Mouse (Mus musculus) hindbrain, embryonic 14.5 days (tissue): ENCODE measurements around the gene Tcf7l1. TPM values are rescaled to one million over a fixed set of nuclear protein-coding genes. Genes with fewer than 3 reads are reported as not detected.

Source experiments
- ATAC-seq: fragments of 200-750 bp; cut with Nextera tagmentation; 2 replicates; pipeline ENCODE4 v1.8.0; 2017; ENCODE audit warnings: moderate number of reproducible peaks, mild to moderate bottlenecking, moderate TSS enrichment, moderate library complexity; ENCODE audit not compliant: low FRiP score
- DNase-seq: peaks from one replicate; pipeline ENCODE4 v3.0.0-alpha.2; 2015; ENCODE audit warnings: low spot score
- H3K27ac ChIP-seq: fragments of 300-500 bp; sonication (generic); 2 replicates; pipeline ENCODE4 v1.5.1; 2014; ENCODE audit warnings: mild to moderate bottlenecking, moderate library complexity
- H3K27me3 ChIP-seq: fragments of 300-500 bp; sonication (generic); 2 replicates; pipeline ENCODE4 v1.6.1; 2014; ENCODE audit warnings: mild to moderate bottlenecking, low read length, mixed read lengths; ENCODE audit not compliant: control insufficient read depth, insufficient read depth
- H3K36me3 ChIP-seq: fragments of 300-500 bp; sonication (generic); replicated peaks from 2 replicates; pipeline ENCODE4 v1.6.1; 2014; ENCODE audit not compliant: control insufficient read depth, insufficient read depth
- H3K4me1 ChIP-seq: fragments of 300-500 bp; sonication (generic); replicated peaks from 2 replicates; pipeline ENCODE4 v1.6.1; 2014; ENCODE audit warnings: antibody characterized with exemption, low read length, mixed read lengths; ENCODE audit not compliant: control insufficient read depth, insufficient read depth
- H3K4me2 ChIP-seq: fragments of 300-500 bp; sonication (generic); replicated peaks from 2 replicates; pipeline ENCODE4 v1.6.1; 2014; ENCODE audit warnings: mild to moderate bottlenecking, moderate library complexity
- H3K4me3 ChIP-seq: fragments of 300-500 bp; sonication (generic); replicated peaks from 2 replicates; pipeline ENCODE4 v1.5.1; 2014; ENCODE audit warnings: mild to moderate bottlenecking, low read length
- H3K9ac ChIP-seq: fragments of 300-500 bp; sonication (generic); 2 replicates; pipeline ENCODE4 v1.6.1; 2014
- H3K9me3 ChIP-seq: fragments of 300-500 bp; sonication (generic); 2 replicates; pipeline ENCODE4 v1.6.1; 2016; ENCODE audit warnings: low read length; ENCODE audit not compliant: control insufficient read depth
- WGBS: fragments of 180-500 bp; shearing (Covaris S2); extraction: QIAGEN DNeasy Blood & Tissue Kit; methylation state at CpG from one replicate; pipeline ENCODE4 v1.1.7; 2014; 5-methylcytosine and 5-hydroxymethylcytosine counted together
- polyA plus RNA-seq: library from polyadenylated mRNA; unstranded; fragments of >200 nt; fragmentation: Nextera tagmentation; extraction: Ambion mirVana; gene quantifications from 2 replicates; pipeline ENCODE4 v1.2.1, GENCODE M21; 2014

Tcf7l1 gene
- polyA plus RNA-seq, 1 experiment from 2014 or later, result 7.3 TPM

- no peak overlapping the region for H3K27ac ChIP-seq
- no peaks in the 10 kb centered on the region for H3K27me3 ChIP-seq
- no peak for DNase-seq
- no peak overlapping the region for H3K4me3 ChIP-seq
- ATAC-seq, result no peak
- WGBS, result 70% methylated on average over 9 of the region's 9 CpGs
- H3K4me2 ChIP-seq, result no peak overlapping the region
- H3K4me1 ChIP-seq, result 0 out of 2 replicates have a peak, but pooled peaks cover 4% of the 10 kb centered on the region
- H3K9ac ChIP-seq, result no peak overlapping the region
- H3K36me3 ChIP-seq, result no peaks in the 10 kb centered on the region
- no peaks in the 10 kb centered on the region for H3K9me3 ChIP-seq
Measured at GRCm38 (mm10) chr6:72685165-72685564, 103.9 kb downstream of the Tcf7l1 start.

- H3K27me3 ChIP-seq, result no peaks in the 10 kb centered on the region
- 67% methylated on average over 4 of the region's 4 CpGs for WGBS
- 0 out of 2 replicates have a peak, but pooled peaks cover 4% of the 10 kb centered on the region for H3K4me1 ChIP-seq
- H3K9ac ChIP-seq, result no peak overlapping the region
- no peaks in the 10 kb centered on the region for H3K9me3 ChIP-seq
- no peak overlapping the region for H3K27ac ChIP-seq
- H3K36me3 ChIP-seq, result no peaks in the 10 kb centered on the region
- DNase-seq, result no peak
- no peak for ATAC-seq
- H3K4me3 ChIP-seq, result no peak overlapping the region
- no peak overlapping the region for H3K4me2 ChIP-seq
Measured at GRCm38 (mm10) chr6:72684260-72684805, 104.7 kb downstream of the Tcf7l1 start.

- no peaks in the 10 kb centered on the region for H3K9me3 ChIP-seq
- peaks cover 21% of the 10 kb centered on the region; the same call in 1 of the 2 replicates for H3K4me1 ChIP-seq
- H3K4me2 ChIP-seq, result no peak overlapping the region
- 47% methylated on average over 4 of the region's 4 CpGs for WGBS
- H3K27ac ChIP-seq, result no peak overlapping the region
- no peak for ATAC-seq
- DNase-seq, result no peak
- H3K4me3 ChIP-seq, result no peak overlapping the region
- H3K36me3 ChIP-seq, result no peaks in the 10 kb centered on the region
- H3K9ac ChIP-seq, result no peak overlapping the region
- H3K27me3 ChIP-seq, result no peaks in the 10 kb centered on the region
Measured at GRCm38 (mm10) chr6:72682238-72682637, 106.8 kb downstream of the Tcf7l1 start.

GRCm38 (mm10) chr6:72680936-72681335 is 108.1 kb downstream of the Tcf7l1 start:
- Histone ChIP-seq H3K4me1 (peaks cover 21% of the 10 kb centered on the region; the same call in 1 of the 2 replicates), H3K27ac (no peak overlapping the region), H3K27me3 (no peaks in the 10 kb centered on the region), H3K4me2 (no peak overlapping the region), H3K4me3 (no peak overlapping the region), H3K9me3 (no peaks in the 10 kb centered on the region), H3K9ac (no peak overlapping the region), H3K36me3 (no peaks in the 10 kb centered on the region)
- ATAC-seq (no peak), DNase-seq (no peak)
- 89% methylated on average over 9 of the region's 9 CpGs for WGBS

- Histone ChIP-seq H3K4me2 (no peak overlapping the region), H3K9ac (no peak overlapping the region), H3K27me3 (no peaks in the 10 kb centered on the region), H3K4me3 (no peak overlapping the region), H3K9me3 (no peaks in the 10 kb centered on the region), H3K27ac (no peak overlapping the region), H3K4me1 (peaks cover 21% of the 10 kb centered on the region; the same call in 1 of the 2 replicates), H3K36me3 (no peaks in the 10 kb centered on the region)
- DNase-seq (no peak), ATAC-seq (no peak)
- 32% methylated on average over 9 of the region's 9 CpGs for WGBS
Measured at GRCm38 (mm10) chr6:72678631-72679030, 110.4 kb downstream of the Tcf7l1 start.

DNA sequence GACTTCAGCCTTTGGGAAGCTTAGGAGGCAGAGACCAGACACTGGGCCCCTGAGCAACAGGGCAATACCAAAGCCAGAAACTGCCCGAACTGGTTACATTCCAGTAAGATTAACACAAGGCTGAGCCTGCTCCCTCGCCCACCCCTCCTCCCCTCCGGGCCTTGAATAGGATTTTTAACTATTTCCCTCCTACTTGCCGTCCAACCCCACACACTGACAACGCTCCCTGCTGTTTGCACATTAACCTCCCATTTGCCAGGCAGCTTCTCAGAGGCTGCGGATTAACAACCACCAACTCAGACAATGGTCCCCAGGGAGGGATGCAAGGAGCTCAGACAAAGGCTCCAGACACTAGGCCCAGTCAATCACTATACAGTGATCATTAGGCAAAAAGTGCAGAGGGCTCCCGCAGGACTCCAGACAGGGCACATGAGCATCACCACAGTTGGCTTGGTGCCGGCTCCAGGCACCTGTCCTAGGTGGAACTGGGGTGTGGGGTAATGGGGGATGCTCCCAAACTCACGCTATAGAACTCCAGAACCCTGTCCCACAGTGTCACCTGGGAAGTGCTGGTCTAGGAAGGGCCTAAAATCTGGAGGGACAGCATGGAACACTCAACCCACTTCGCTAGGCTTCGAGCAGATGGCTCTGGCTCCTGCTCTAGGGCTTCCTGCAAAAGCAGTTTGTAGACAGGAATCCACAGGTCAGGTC is 111.4 kb downstream of the Tcf7l1 start:
- H3K4me1 ChIP-seq, result peaks cover 21% of the 10 kb centered on the region; the same call in 1 of the 2 replicates
- peak overlapping the region; percentile 16; the same call in 1 of the 2 replicates for H3K27ac ChIP-seq
- H3K36me3 ChIP-seq, result no peaks in the 10 kb centered on the region
- no peaks in the 10 kb centered on the region for H3K9me3 ChIP-seq
- ATAC-seq, result peak; percentile 49; the same call in 1 of the 2 replicates
- 9% methylated on average over 11 of the region's 11 CpGs for WGBS
- peak overlapping the region; percentile 38 for H3K4me2 ChIP-seq
- no peaks in the 10 kb centered on the region for H3K27me3 ChIP-seq
- peak overlapping the region; percentile 35 for H3K9ac ChIP-seq
- DNase-seq, result peak; percentile 47
- H3K4me3 ChIP-seq, result no peak overlapping the region; the same call in 1 of the 2 replicates

DNA sequence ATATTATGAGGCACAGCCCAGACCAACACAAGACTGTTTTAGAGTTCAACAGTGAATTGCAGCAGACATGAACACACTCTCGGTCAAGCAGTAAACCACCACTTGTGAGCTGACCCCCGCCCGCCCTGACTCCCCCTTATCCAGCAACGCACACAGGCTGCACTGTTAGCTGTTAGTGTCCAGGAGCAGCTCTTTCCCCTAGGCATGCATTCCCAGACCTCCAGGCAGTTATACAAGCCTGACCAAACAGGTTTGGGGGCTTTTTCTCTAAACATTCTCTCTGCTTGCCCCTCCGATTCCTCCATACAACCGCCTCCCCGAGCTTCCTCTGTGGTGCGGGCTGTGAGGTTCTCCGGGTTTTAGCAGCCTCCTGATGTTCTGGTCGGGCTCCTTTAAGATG is 112.0 kb downstream of the Tcf7l1 start:
- no peaks in the 10 kb centered on the region for H3K36me3 ChIP-seq
- H3K4me3 ChIP-seq, result no peak overlapping the region; the same call in 1 of the 2 replicates
- H3K9me3 ChIP-seq, result no peaks in the 10 kb centered on the region
- H3K4me2 ChIP-seq, result peak overlapping the region; percentile 38
- H3K4me1 ChIP-seq, result peaks cover 21% of the 10 kb centered on the region; the same call in 1 of the 2 replicates
- 12% methylated on average over 10 of the region's 10 CpGs for WGBS
- peak overlapping the region; percentile 16; the same call in 1 of the 2 replicates for H3K27ac ChIP-seq
- no peaks in the 10 kb centered on the region for H3K27me3 ChIP-seq
- peak overlapping the region; percentile 35 for H3K9ac ChIP-seq
- ATAC-seq (0 out of 2 replicates have a peak, but pooled peaks have one; percentile 11), DNase-seq (no peak)

DNA sequence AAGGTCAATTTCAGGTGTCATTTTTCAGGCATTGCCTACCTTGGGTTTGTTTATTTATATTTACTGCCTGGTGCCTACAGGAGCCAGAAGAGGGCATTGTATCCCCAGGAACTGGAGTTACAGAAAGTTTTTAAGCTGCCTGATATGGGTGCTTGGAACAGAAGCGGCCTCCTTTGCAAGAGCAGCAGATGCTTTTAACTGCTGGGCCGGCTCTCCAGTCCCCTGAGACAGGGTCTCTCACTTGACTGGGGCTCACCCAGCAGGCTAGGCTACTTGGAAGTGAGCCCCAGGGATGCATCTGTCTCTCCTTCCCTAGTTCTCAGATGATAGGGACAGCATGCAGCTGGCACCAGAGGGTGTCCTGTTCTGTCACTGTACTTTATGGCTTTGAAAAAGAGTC is 112.7 kb downstream of the Tcf7l1 start:
- Histone ChIP-seq H3K27ac (no peak overlapping the region), H3K4me2 (no peak overlapping the region), H3K27me3 (no peaks in the 10 kb centered on the region), H3K36me3 (no peaks in the 10 kb centered on the region), H3K4me3 (no peak overlapping the region), H3K4me1 (peaks cover 21% of the 10 kb centered on the region; the same call in 1 of the 2 replicates), H3K9ac (no peak overlapping the region), H3K9me3 (no peaks in the 10 kb centered on the region)
- DNase-seq (no peak), ATAC-seq (no peak)
- 50% methylated on average over 2 of the region's 2 CpGs for WGBS

GRCm38 (mm10) chr6:72673751-72674150 is 115.3 kb downstream of the Tcf7l1 start:
- H3K27me3 ChIP-seq, result no peaks in the 10 kb centered on the region
- no peak for DNase-seq
- H3K4me1 ChIP-seq, result peaks cover 15% of the 10 kb centered on the region; the same call in 1 of the 2 replicates
- no peaks in the 10 kb centered on the region for H3K36me3 ChIP-seq
- no peak overlapping the region for H3K27ac ChIP-seq
- H3K4me2 ChIP-seq, result no peak overlapping the region
- H3K9me3 ChIP-seq, result no peaks in the 10 kb centered on the region
- no peak overlapping the region for H3K9ac ChIP-seq
- H3K4me3 ChIP-seq, result no peak overlapping the region
- no peak for ATAC-seq
